Mouse (Mus musculus) G1E-ER4 (cell line): Measurements from ENCODE around the gene 2700049A03Rik. TPM values are rescaled to one million over a fixed set of nuclear protein-coding genes. Genes with fewer than 3 reads are reported as not detected.
A peak's percentile ranks its signal among the peaks of the same experiment; 100 is the strongest.

Experiments used
- GATA1 ChIP-seq: IDR thresholded peaks from one replicate; pipeline ENCODE4 v1.8.0; 2012; ENCODE audit warnings: low read length, inconsistent platforms
- polyA plus RNA-seq: library from polyadenylated mRNA; stranded (reverse); fragments of >175 nt; gene quantifications from 2 replicates; pipeline ENCODE4 v1.2.3, GENCODE M21; 2012

The 2700049A03Rik gene
- polyA plus RNA-seq, 1 experiment: 0.73 TPM

- TF ChIP-seq GATA1: no peak
Measured at GRCm38 (mm10) chr12:71154979-71155378, 18.3 kb downstream of the 2700049A03Rik start.

GRCm38 (mm10) chr12:71157974-71158373 is 21.3 kb downstream of the 2700049A03Rik start:
- TF ChIP-seq GATA1: no peak

- peak; percentile 92 for TF ChIP-seq GATA1
Measured at GRCm38 (mm10) chr12:71164410-71164809, 27.8 kb downstream of the 2700049A03Rik start.

GRCm38 (mm10) chr12:71169911-71170310 is 33.3 kb downstream of the 2700049A03Rik start:
- no peak for TF ChIP-seq GATA1

- TF ChIP-seq GATA1: no peak
Measured at GRCm38 (mm10) chr12:71183736-71184135, 47.1 kb downstream of the 2700049A03Rik start.

GRCm38 (mm10) chr12:71184396-71184795 is 47.7 kb downstream of the 2700049A03Rik start:
- TF ChIP-seq GATA1: no peak

GRCm38 (mm10) chr12:71192705-71193104 is 56.1 kb downstream of the 2700049A03Rik start:
- no peak for TF ChIP-seq GATA1

- no peak for TF ChIP-seq GATA1
Measured at GRCm38 (mm10) chr12:71197671-71198070, 61.0 kb downstream of the 2700049A03Rik start.

- no peak for TF ChIP-seq GATA1
Measured at GRCm38 (mm10) chr12:71201753-71202152, 65.1 kb downstream of the 2700049A03Rik start.

- no peak for TF ChIP-seq GATA1
Measured at GRCm38 (mm10) chr12:71204303-71204702, 67.7 kb downstream of the 2700049A03Rik start.

- TF ChIP-seq GATA1: no peak
Measured at GRCm38 (mm10) chr12:71217191-71217590, 80.5 kb downstream of the 2700049A03Rik start.

GRCm38 (mm10) chr12:71217866-71218522 is 81.3 kb downstream of the 2700049A03Rik start:
- TF ChIP-seq GATA1: no peak

GRCm38 (mm10) chr12:71222761-71223160 is 86.1 kb downstream of the 2700049A03Rik start:
- TF ChIP-seq GATA1: no peak

GRCm38 (mm10) chr12:71227769-71228168 is 91.1 kb downstream of the 2700049A03Rik start:
- no peak for TF ChIP-seq GATA1

GRCm38 (mm10) chr12:71228925-71229649 is 92.4 kb downstream of the 2700049A03Rik start:
- TF ChIP-seq GATA1: no peak

- TF ChIP-seq GATA1: no peak
Measured at GRCm38 (mm10) chr12:71231561-71231960, 94.9 kb downstream of the 2700049A03Rik start.

GRCm38 (mm10) chr12:71233426-71233825 is 96.8 kb downstream of the 2700049A03Rik start:
- no peak for TF ChIP-seq GATA1
